Mouse (Mus musculus) CD4-positive naive resting alpha-beta T cell, adult 57 days (primary cell): ENCODE measurements around the gene Cbwd1. TPM values are rescaled to one million over a fixed set of nuclear protein-coding genes. Genes with fewer than 3 reads are reported as not detected.

Experiments
- total RNA-seq: library from RNA; stranded (reverse); gene quantifications from one replicate; pipeline ENCODE4 v1.2.4, GENCODE M21; 2023

Gene Cbwd1
- total RNA-seq, result 8.8 TPM

DNA sequence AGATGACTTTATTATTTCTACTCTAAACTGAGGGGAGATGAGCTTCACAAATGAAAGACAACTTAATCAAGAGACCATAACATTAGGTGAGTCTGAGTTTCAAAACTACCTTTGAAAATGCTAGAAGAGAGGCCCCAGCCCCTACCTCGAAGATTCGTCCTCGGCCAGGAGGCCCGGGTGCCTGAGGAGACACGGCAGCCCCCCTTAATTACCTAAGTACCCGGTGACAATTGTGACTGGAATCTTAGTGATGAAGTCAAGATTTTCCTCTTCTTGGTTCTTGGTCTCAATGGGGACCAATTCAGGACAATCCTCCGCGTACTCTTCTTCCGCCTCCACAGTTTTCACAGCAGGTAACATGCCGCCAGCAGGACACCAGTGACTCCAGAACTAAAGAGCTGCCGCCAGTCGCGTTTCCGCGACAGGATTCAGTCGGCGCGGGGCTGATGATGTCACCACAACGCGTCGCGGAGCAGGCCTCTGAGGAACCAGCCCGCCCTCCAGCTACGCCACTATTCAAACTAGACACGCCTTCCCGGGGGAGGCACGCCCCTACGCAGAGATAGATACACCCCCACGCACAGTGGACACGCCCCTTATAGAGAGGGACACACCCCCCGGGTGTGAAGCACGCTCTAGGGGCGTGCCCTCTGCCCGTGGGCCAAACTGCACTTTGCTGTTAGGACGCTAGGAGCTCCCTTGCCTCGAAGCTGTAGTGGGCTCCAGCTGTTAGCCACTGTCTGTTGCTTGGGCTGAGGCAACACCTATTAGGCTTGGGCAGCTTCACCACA, at the start of gene Cbwd1:
Cbwd1 (minus strand) TSS at position 439 of the 791 bp plus-strand sequence.

DNA sequence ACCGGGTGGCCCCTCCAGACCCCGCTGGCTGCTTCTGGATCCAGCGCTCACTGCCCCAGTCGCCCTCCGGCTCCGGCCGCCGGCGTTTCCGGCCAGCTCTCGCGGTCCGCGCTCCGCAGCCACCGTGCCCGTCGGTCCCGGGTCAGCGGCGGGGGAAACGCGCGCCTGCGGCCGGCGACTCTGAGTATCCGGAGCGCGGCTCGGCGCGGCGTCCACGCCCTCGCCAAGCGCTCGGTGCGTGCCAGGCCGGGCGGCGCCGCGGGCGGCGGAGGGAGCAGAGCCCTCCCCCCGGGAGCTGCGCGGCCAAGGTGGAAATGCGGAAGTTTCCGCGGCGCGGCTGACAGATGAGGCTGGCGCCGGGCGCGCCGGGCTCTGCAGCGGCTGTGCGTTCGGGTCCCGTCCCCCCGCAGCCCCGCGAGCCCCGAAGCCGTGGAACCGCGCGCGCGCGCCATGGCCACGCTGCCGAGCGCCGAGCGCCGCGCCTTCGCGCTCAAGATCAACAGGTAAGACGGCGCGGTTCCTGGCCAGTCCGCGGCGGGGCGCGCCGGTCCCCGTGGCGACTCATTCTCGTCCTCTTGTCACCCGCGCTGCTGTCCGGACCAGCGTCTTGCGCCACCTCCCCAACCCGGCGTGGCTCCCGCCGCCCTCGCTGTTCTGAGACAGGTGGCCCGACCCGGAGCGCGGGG, 37.9 kb upstream of the Cbwd1 start, which contains the start of gene Dock8:
Dock8 (plus strand) TSS at position 334 of the 686 bp plus-strand sequence.

DNA sequence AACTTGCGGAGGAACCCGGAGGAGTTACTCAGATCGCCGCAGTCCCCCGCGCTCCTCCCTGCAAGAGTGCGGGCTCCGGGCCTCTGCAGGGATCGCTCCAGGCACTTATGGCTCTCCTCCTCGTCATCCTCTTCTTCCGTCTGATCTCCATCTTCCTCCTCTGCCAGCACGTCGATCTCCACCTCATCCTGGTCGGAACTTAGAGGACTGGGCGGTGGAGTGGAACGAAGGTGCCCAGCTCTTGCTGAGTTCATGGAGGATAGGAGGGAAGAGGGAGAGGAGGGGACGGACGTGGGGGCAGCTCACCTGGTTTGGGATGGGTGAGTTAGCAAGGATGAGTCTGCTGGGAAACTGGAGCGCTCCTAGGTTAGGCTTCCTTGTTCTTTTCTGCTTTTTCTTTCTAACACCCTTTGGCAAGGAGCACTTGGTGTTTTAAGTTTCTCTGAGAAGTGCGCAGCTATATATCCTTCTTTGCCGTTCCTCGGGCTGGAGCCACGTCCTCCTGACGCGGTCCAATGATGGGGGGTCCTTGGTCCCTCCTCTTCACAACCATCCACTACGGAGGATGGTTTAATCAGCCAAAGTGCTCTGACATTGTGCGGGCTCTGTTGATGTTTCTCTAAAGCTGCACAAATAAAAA, 60.7 kb downstream of the Cbwd1 start, which contains the start of gene Foxd4:
Foxd4 (minus strand) TSS at position 617 of the 640 bp plus-strand sequence.

DNA sequence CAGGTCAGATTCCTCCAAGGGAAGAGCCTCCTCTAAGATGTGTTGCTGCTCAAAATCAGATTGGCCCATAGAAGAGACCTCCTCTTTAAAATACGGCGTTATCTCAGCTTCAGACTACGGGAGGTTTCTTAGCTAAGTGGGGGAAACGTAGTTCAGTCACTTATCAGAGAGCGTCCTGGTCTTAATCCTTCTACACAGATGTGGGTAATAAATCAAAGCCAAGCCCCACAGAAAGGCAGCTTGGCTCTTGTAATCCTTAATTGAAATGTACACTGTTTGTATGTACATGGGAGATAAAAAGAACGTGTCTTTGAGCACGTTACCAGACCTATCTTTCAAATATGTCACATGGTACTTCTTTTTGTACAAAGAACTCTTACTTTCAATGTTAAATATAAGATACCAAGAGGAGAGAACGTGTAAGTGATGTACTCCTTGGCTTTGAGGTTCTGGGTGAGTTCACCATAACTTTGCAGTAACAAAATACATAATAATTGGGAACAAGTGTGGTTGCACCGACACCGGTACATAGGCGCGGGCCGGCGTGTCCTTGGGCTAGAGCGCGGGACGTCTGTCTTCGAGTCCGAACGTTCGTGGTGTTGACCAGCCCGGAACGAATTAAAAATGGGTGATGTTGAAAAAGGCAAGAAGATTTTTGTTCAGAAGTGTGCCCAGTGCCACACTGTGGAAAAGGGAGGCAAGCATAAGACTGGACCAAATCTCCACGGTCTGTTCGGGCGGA, 86.1 kb downstream of the Cbwd1 start, which contains the start of gene Gm10053:
Gm10053 (plus strand) TSS at position 558 of the 742 bp plus-strand sequence.

Other genes starting within 250 kb of the Cbwd1 start
- gene Pgm5, start 99.8 kb downstream of the Cbwd1 start, total RNA-seq, result not detected
- gene Gm10053, start 85.9 kb downstream of the Cbwd1 start, total RNA-seq, result 36.3 TPM
- not detected for gene Foxd4, start 60.4 kb downstream of the Cbwd1 start, total RNA-seq
- gene Dock8, start 37.9 kb upstream of the Cbwd1 start, total RNA-seq, result 303 TPM